Mouse (Mus musculus) stomach, postnatal 0 days (tissue): ENCODE results near the gene Prr13. TPM values are rescaled to one million over a fixed set of nuclear protein-coding genes. Genes with fewer than 3 reads are reported as not detected.

Experiments
- ATAC-seq: fragments of 200-750 bp; cut with Nextera tagmentation; 2 replicates; pipeline ENCODE4 v1.8.0; 2017; ENCODE audit not compliant: low FRiP score, low TSS enrichment
- DNase-seq: peaks from one replicate; pipeline ENCODE4 v3.0.0-alpha.2; 2016; ENCODE audit warnings: low spot score
- H3K27ac ChIP-seq: fragments of 300-500 bp; sonication (generic); replicated peaks from 2 replicates; pipeline ENCODE4 v1.5.1; 2014; ENCODE audit warnings: mild to moderate bottlenecking, control low read depth
- H3K27me3 ChIP-seq: fragments of 300-500 bp; sonication (generic); 2 replicates; pipeline ENCODE4 v1.6.1; 2014; ENCODE audit warnings: low read length; ENCODE audit not compliant: control insufficient read depth, insufficient read depth
- H3K36me3 ChIP-seq: fragments of 300-500 bp; sonication (generic); 2 replicates; pipeline ENCODE4 v1.6.1; 2014; ENCODE audit warnings: low read length, mixed read lengths; ENCODE audit not compliant: control insufficient read depth, insufficient read depth
- H3K4me1 ChIP-seq: fragments of 300-500 bp; sonication (generic); replicated peaks from 2 replicates; pipeline ENCODE4 v1.6.1; 2014; ENCODE audit warnings: antibody characterized with exemption; ENCODE audit not compliant: control insufficient read depth, insufficient read depth
- H3K4me2 ChIP-seq: fragments of 300-500 bp; sonication (generic); replicated peaks from 2 replicates; pipeline ENCODE4 v1.6.1; 2014; ENCODE audit warnings: low read depth, mild to moderate bottlenecking, control low read depth, moderate library complexity
- H3K4me3 ChIP-seq: fragments of 300-500 bp; sonication (generic); 2 replicates; pipeline ENCODE4 v1.5.1; 2014; ENCODE audit warnings: low read depth, low read length, control low read depth
- H3K9ac ChIP-seq: fragments of 300-500 bp; sonication (generic); 2 replicates; pipeline ENCODE4 v1.6.1; 2014; ENCODE audit warnings: mild to moderate bottlenecking, low read length, control low read depth, mixed read lengths
- H3K9me3 ChIP-seq: fragments of 300-500 bp; sonication (generic); 2 replicates; pipeline ENCODE4 v1.6.1; 2016; ENCODE audit warnings: low read length; ENCODE audit not compliant: control insufficient read depth
- CTCF ChIP-seq: IDR thresholded peaks from 2 replicates; pipeline ENCODE4 v1.5.1; 2016; ENCODE audit warnings: antibody characterized with exemption, low read depth, mild to moderate bottlenecking, moderate library complexity
- EP300 ChIP-seq: optimal IDR thresholded peaks from 2 replicates; pipeline ENCODE3; 2016; ENCODE audit warnings: antibody characterized with exemption
- WGBS: fragments of 180-500 bp; shearing (Covaris S2); extraction: QIAGEN DNeasy Blood & Tissue Kit; methylation state at CpG from one replicate; pipeline ENCODE4 v1.1.7; 2014; 5-methylcytosine and 5-hydroxymethylcytosine counted together
- polyA plus RNA-seq: library from polyadenylated mRNA; unstranded; fragments of >200 nt; fragmentation: Nextera tagmentation; extraction: Ambion mirVana; gene quantifications from 2 replicates; pipeline ENCODE4 v1.2.1, GENCODE M21; 2015

Prr13 gene
- polyA plus RNA-seq, 1 experiment from 2014 or later, result 339 TPM

GRCm38 (mm10) chr15:102442490-102442889, 16.3 kb upstream of the Prr13 start:
- Histone ChIP-seq H3K27ac (no peak overlapping the region), H3K9me3 (no peaks in the 10 kb centered on the region), H3K4me2 (no peak overlapping the region), H3K4me3 (no peak overlapping the region), H3K9ac (no peak overlapping the region), H3K36me3 (no peaks in the 10 kb centered on the region), H3K4me1 (no peaks in the 10 kb centered on the region), H3K27me3 (no peaks in the 10 kb centered on the region)
- TF ChIP-seq EP300 (no peak), CTCF (peak; percentile 86)
- 50% methylated on average over 2 of the region's 2 CpGs for WGBS
- DNase-seq (peak; percentile 90), ATAC-seq (peak; percentile 67; the same call in 1 of the 2 replicates)

GRCm38 (mm10) chr15:102445146-102445545, 13.7 kb upstream of the Prr13 start, which contains the start of gene Amhr2:
Gene Amhr2 (plus strand): TSS chr15:102445367.
- no peaks in the 10 kb centered on the region for H3K9me3 ChIP-seq
- H3K27me3 ChIP-seq, result no peaks in the 10 kb centered on the region
- no peak within 1 kb of the TSS for H3K9ac ChIP-seq
- no peak within 1 kb of the TSS for H3K4me2 ChIP-seq
- H3K4me3 ChIP-seq, result no peak within 1 kb of the TSS
- no peak within 1 kb of the TSS for H3K27ac ChIP-seq
- ATAC-seq, result no peak
- no peak for TF ChIP-seq CTCF
- TF ChIP-seq EP300, result no peak
- H3K36me3 ChIP-seq, result no peaks in the 10 kb centered on the region
- no peak for DNase-seq
- WGBS, result 59% methylated on average over 8 of the region's 8 CpGs
- no peaks in the 10 kb centered on the region for H3K4me1 ChIP-seq

GRCm38 (mm10) chr15:102446448-102446847, 12.4 kb upstream of the Prr13 start:
- no peak for ATAC-seq
- H3K4me2 ChIP-seq, result no peak overlapping the region
- H3K27ac ChIP-seq, result no peak overlapping the region
- no peak overlapping the region for H3K9ac ChIP-seq
- no peak for DNase-seq
- TF ChIP-seq CTCF (no peak), EP300 (no peak)
- no peaks in the 10 kb centered on the region for H3K36me3 ChIP-seq
- H3K4me1 ChIP-seq, result no peaks in the 10 kb centered on the region
- H3K27me3 ChIP-seq, result no peaks in the 10 kb centered on the region
- 29% methylated on average over 5 of the region's 6 CpGs for WGBS
- no peak overlapping the region for H3K4me3 ChIP-seq
- no peaks in the 10 kb centered on the region for H3K9me3 ChIP-seq

GRCm38 (mm10) chr15:102449366-102449765, 9.5 kb upstream of the Prr13 start:
- Histone ChIP-seq H3K36me3 (no peaks in the 10 kb centered on the region), H3K27me3 (no peaks in the 10 kb centered on the region)
- ATAC-seq, result no peak

GRCm38 (mm10) chr15:102450928-102451327, 7.9 kb upstream of the Prr13 start:
- no peaks in the 10 kb centered on the region for H3K4me1 ChIP-seq
- no peaks in the 10 kb centered on the region for H3K36me3 ChIP-seq
- no peaks in the 10 kb centered on the region for H3K27me3 ChIP-seq
- no peaks in the 10 kb centered on the region for H3K9me3 ChIP-seq
- no peak for TF ChIP-seq CTCF
- TF ChIP-seq EP300, result no peak
- H3K9ac ChIP-seq, result no peak overlapping the region
- peak; percentile 83 for ATAC-seq
- 0 out of 2 replicates have a peak overlapping the region, but pooled peaks have one; percentile 30 for H3K27ac ChIP-seq
- H3K4me3 ChIP-seq, result no peak overlapping the region
- peak; percentile 74 for DNase-seq
- no peak overlapping the region for H3K4me2 ChIP-seq
- WGBS, result 25% methylated on average over 7 of the region's 7 CpGs

More at GRCm38 (mm10) chr15:102449366-102449765, 9.5 kb upstream of the Prr13 start:
- H3K4me1 ChIP-seq, result no peaks in the 10 kb centered on the region
- no peak overlapping the region for H3K4me3 ChIP-seq
- WGBS, result 52% methylated on average over 8 of the region's 8 CpGs
- no peak for TF ChIP-seq CTCF
- H3K4me2 ChIP-seq, result no peak overlapping the region
- no peaks in the 10 kb centered on the region for H3K9me3 ChIP-seq
- no peak overlapping the region for H3K27ac ChIP-seq
- H3K9ac ChIP-seq, result no peak overlapping the region
- DNase-seq, result no peak

GRCm38 (mm10) chr15:102451666-102452430, 7.0 kb upstream of the Prr13 start:
- ATAC-seq (peak; percentile 43; the same call in 1 of the 2 replicates), DNase-seq (no peak)
- no peaks in the 10 kb centered on the region for H3K27me3 ChIP-seq
- TF ChIP-seq CTCF (no peak), EP300 (no peak)
- H3K4me1 ChIP-seq, result no peaks in the 10 kb centered on the region
- no peak overlapping the region for H3K9ac ChIP-seq
- H3K9me3 ChIP-seq, result no peaks in the 10 kb centered on the region
- H3K4me3 ChIP-seq, result no peak overlapping the region
- no peak overlapping the region for H3K27ac ChIP-seq
- no peak overlapping the region for H3K4me2 ChIP-seq
- H3K36me3 ChIP-seq, result no peaks in the 10 kb centered on the region
- WGBS, result 65% methylated on average over 26 of the region's 26 CpGs
